Mouse (Mus musculus) CH12.LX (cell line): Measurements from ENCODE around the gene Scmh1.

Experiments
- CHD1 ChIP-seq: IDR thresholded peaks from 2 replicates; pipeline ENCODE4 v1.6.1; 2012; ENCODE audit warnings: low read depth, low read length, improper control_type of control experiment, inconsistent platforms
- CTCF ChIP-seq, 2 experiments: IDR thresholded peaks in 1 of 2; conservative IDR thresholded peaks in 1 of 2; 2 replicates each; pipeline ENCODE4 v1.5.1; 2011 to 2012; ENCODE audit warnings: low read depth in 2 of 2, low read length in 2 of 2, improper control_type of control experiment in 1 of 2, inconsistent platforms in 1 of 2, mild to moderate bottlenecking in 1 of 2, moderate library complexity in 1 of 2
- ETS1 ChIP-seq: conservative IDR thresholded peaks from 2 replicates; pipeline ENCODE4 v1.6.1; 2012; ENCODE audit warnings: low read depth, mild to moderate bottlenecking, inconsistent platforms, low read length, improper control_type of control experiment, moderate library complexity
- JUND ChIP-seq: conservative IDR thresholded peaks from 2 replicates; pipeline ENCODE4 v1.6.1; 2011; ENCODE audit warnings: low read depth, low read length, improper control_type of control experiment
- MAX ChIP-seq: IDR thresholded peaks from 2 replicates; pipeline ENCODE4 v1.6.1; 2011; ENCODE audit warnings: low read length, improper control_type of control experiment
- NRF1 ChIP-seq: IDR thresholded peaks from 2 replicates; pipeline ENCODE4 v1.6.1; 2014; ENCODE audit warnings: low read depth, mild to moderate bottlenecking, inconsistent platforms, low read length, improper control_type of control experiment, moderate library complexity
- PAX5 ChIP-seq: IDR thresholded peaks from 2 replicates; pipeline ENCODE4 v1.6.1; 2012; ENCODE audit warnings: low read length, inconsistent platforms, mixed read lengths
- POLR2A ChIP-seq: IDR thresholded peaks from 2 replicates; pipeline ENCODE4 v1.6.1; 2011; ENCODE audit warnings: low read depth, mild to moderate bottlenecking, improper control_type of control experiment, low read length
- RCOR1 ChIP-seq: conservative IDR thresholded peaks from 2 replicates; pipeline ENCODE4 v1.6.1; 2012; ENCODE audit warnings: low read depth, mild to moderate bottlenecking, inconsistent platforms, low read length, improper control_type of control experiment
- USF1 ChIP-seq: IDR thresholded peaks from 2 replicates; pipeline ENCODE4 v1.6.1; 2014; ENCODE audit warnings: low read depth, mild to moderate bottlenecking, inconsistent platforms, low read length, improper control_type of control experiment
- USF2 ChIP-seq: conservative IDR thresholded peaks from 2 replicates; pipeline ENCODE4 v1.6.1; 2011; ENCODE audit warnings: low read depth, low read length, improper control_type of control experiment

- TF ChIP-seq CHD1 (no peak; the same call in 1 of the 2 replicates), NRF1 (no peak; the same call in 1 of the 2 replicates), CTCF (conservative IDR thresholded peaks at IDR 0.05 in 1 of 2, IDR thresholded peaks at IDR 0.05 in 1 of 2; ENCODE audit: low read depth in 2 of 2, low read length in 2 of 2) (no peak), MAX (no peak), ETS1 (no peak), USF2 (no peak), POLR2A (no peak), JUND (no peak), RCOR1 (no peak), USF1 (no peak), PAX5 (no peak)
Measured at GRCm38 (mm10) chr4:120570438-120571069, 165.5 kb downstream of the Scmh1 start.
